Mouse (Mus musculus): ENCODE data around the gene Wiz.

The Wiz gene

DNA sequence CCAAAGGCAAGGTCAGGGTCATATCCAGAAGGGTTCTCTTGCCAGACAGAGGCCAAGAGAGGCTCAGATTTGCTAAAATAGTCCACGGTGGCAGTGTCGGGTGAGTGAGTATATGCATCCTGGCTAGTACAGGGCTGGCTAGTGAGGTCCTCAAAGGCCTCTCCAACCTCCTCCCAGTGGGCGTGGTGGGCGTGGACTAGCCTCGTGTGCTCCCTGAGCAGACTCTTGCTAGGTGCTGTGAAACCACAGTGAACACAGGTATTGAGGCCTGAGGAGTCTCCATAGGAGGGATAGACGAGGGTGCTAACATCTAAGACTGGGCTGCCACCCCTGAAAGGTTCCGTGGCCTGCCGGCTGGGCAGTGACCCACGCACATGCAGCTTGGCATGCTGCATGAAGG is 12.1 kb downstream of the Wiz start:
- DNase-seq: no peak

DNA sequence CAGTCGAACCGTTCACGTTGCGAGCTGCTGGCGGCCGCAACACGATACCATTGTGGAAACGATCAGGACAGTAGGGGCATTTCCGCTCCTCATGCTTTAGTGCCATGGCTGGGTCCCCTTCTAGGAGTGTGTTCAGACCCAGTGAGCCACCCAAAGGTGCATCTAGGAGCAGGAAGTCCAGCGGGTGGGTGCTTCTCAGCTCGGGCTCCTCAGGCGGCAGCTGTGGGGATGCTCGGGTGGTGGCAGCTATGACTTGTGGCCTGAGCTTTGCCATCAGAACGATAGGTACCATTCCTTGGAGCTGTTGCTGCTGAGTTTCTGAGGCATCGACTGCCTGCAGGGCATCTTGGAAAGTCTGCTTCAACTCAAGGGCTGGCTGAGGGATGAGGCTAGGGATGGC is 12.8 kb downstream of the Wiz start:
- DNase-seq: no peak

GRCm38 (mm10) chr17:32368991-32369578 is 20.2 kb downstream of the Wiz start:
- no peak for DNase-seq

GRCm38 (mm10) chr17:32367706-32368105 is 21.5 kb downstream of the Wiz start:
- no peak for DNase-seq

- no peak for DNase-seq
These were observed 23.9 kb downstream of the Wiz start for GRCm38 (mm10) chr17:32365296-32365695.

- no peak for DNase-seq
These were observed 24.4 kb downstream of the Wiz start for GRCm38 (mm10) chr17:32364850-32365249.

DNA sequence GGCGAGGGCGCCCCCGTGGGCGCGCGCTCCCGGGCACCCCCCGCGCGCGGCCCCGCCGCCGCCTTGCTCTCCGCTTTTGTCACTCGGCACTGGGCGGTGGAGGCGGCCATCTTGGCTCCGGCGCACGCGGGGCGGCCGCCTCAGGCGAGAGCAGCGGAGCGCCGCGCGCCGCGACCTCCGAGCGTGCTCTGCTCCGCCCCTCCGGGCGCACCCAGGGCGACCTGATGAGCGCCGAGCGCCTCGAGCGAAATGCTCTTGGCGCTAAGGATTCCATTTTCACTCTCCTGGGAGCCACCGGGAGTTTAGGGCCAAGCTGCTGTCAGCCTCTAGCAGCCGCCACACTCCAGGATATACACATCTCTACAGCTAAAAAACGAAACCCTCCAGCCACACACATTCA is 24.9 kb downstream of the Wiz start:
- peak; percentile 86 for DNase-seq

GRCm38 (mm10) chr17:32363821-32364301 is 25.4 kb downstream of the Wiz start:
- no peak for DNase-seq

- no peak for DNase-seq
These were observed 26.6 kb downstream of the Wiz start for GRCm38 (mm10) chr17:32362686-32363085.

DNA sequence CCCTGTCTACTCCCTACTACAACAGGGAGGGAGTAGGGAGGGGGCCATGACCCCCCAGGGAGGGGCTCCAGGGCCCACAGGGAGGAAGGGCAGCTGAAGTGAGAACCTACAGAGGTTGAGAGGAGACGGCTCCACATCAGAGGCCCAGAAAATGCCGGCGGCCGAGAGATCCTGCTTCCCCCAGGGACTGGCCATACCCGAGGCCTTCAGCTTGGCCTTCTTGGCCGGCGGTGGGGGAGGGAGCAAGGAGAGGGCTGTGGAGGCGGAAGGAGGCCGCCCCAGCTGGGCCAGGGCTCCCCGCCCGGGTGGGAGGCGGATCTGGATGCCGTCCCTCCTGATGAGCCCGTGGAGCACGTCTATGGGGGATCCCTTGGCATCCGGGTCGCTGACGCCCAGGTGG is 29.3 kb downstream of the Wiz start:
- no peak for DNase-seq

DNA sequence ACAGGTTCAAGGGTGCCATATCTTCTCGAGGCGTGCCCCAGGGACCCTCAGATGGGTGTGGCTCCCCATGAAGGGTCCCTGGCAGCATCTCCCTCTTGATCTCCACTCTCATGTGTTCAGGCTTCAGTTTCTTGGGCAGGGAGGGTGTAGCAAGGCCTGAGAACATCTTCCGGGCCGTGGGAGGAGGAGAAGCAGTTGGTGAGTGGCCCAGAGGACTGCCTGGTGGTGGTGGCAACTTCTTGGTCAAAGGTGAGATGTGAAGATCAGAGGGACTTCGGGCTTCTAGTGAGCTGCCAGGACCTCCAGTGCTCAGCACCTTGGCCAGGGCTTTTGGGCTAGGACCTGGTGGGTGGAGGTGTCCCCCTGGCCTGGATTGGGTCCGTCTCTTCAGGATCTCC is 30.3 kb downstream of the Wiz start:
- no peak for DNase-seq

DNA sequence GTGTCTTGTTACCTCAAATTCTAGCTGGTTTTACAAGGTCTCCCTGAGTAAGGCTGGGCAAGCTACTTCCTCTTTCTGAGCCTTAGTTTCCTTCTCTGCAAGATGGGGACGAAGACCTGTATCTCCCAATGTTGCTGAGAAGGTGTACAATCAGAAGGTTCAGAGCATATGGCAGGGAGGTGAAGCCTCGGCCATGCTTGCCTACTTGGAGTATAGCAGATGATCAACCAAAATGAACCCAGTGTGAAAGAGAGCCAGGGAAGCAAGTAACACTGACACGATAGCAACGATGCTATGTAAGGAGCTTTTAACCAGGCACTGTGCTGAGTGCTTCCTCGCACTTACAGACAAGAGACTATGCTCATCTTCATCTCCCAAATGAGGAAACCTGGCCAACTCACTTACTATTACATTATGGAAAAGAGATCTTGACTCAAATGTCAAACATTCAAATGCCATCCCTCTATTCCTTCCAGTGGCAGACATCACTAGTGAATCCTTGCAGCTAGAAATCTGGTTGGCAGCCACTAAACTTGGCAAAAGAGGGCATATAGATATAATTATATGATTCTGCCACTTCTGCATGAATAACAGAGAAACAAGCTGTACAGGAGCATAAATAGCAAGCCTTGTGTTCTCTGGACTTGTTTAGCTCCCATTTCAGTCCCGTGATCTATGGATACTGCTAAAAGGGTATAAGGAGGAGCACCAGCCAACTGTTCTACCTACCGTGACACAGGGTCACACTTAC is 30.9 kb downstream of the Wiz start:
- no peak for DNase-seq

- no peak for DNase-seq
These were observed 32.2 kb downstream of the Wiz start for GRCm38 (mm10) chr17:32356766-32357760.

GRCm38 (mm10) chr17:32356281-32356680 is 33.0 kb downstream of the Wiz start:
- DNase-seq: no peak

DNA sequence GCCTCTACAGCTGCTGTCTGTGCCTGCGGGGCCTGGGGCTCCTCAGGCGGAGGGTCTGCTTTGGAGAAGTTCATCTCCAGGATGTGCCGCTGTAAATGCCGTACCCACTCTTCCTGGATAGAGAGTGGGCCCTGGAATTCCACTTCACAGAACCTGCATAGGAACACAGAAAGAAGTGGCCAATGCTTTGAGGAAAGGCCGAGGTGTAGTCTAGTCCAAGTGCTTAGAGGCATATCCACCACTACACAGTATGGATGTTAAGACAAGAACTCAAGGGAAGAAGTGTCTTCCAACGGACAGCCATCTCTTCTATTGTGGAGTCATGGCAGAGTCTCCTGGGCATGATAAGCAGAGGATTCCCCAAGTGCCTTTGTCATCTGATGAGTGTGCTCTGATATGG is 34.2 kb downstream of the Wiz start:
- no peak for DNase-seq

- DNase-seq: no peak
These were observed 35.0 kb downstream of the Wiz start for GRCm38 (mm10) chr17:32354211-32354610.

GRCm38 (mm10) chr17:32353696-32354095 is 35.5 kb downstream of the Wiz start:
- DNase-seq: no peak

DNA sequence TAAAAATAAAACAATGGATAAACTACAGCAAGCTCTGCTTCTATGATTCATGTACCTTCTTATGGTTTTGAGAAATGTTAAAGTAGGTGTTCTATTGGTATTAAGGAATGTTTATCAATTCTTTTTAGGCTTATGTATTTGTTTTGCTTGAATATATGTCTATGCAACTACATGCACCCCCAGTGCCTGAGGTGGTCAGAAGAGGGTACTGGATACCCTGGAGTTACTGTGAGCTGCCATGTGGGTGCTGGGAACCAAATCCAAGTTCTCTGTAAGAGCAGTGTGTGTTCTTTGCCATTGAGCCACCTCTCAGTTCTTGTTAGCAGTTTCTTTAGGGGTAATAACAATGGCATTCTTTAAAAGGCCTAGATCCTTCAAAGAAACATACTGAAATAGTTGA is 37.5 kb downstream of the Wiz start:
- DNase-seq: no peak

- no peak for DNase-seq
These were observed 38.0 kb downstream of the Wiz start for GRCm38 (mm10) chr17:32351269-32351668.

- peak; percentile 97 for DNase-seq
These were observed 38.8 kb downstream of the Wiz start, which contains the start of gene Akap8l for GRCm38 (mm10) chr17:32350382-32350983. TSS of gene Akap8l (minus strand) at chr17:32350607.

DNA sequence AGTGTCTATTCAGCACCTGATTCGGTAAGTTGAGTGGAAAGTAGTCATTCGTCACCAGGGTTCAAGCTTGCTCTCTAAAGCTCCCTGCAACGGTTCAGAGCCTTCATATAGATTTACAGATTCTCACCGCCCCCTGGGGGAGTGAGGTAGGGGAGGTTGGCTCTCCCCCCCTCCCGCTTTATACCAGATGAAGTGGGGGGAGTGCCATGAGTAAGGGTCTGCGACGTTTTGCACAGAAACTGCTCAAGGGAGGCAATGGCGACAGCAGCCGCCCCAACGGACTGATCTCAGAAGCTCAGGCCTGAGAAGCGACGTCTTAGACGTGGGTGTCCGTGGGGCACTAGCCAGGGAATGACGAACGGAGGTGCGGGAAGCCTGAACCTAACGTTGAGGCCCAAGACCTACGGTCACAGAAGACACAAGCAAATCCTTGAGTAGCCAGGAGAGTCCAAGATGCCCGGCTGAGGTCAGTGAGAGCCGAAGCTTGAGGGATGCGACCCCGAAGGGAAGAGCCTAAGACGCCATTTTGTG is 39.3 kb downstream of the Wiz start:
- DNase-seq: no peak

GRCm38 (mm10) chr17:32349037-32349732 is 40.1 kb downstream of the Wiz start:
- peak; percentile 38 for DNase-seq

Measured in lung, postnatal 14 days (tissue).